Mouse (Mus musculus): ENCODE measurements at regions not wholly inside any gene's neighbourhood (a gene's known extent, or its start where the extent isn't known, plus 50 kb on each side); places are given as distances from the start of the nearest gene placed in this dataset.

DNA sequence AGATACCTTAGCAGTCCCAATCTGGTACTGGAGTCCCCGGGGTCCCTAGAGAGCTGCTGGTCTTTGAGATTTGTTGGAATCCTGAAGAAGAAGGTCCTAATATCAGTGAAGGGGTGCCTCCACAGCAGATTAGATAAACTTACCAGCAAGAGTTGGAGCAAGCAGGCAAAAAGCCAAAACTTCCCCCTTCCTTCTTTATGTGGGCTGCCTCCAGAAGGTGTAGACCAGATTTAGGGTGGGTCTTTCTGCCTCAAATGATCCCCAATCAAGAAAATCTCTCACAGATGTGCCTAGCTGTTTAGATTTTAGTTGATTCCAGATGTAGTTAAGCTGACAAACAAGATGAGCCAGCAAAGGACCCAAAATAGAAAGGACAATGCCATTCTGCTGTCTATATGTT is 90.1 kb upstream of the Hs6st1 start:
- no peak for ATAC-seq

DNA sequence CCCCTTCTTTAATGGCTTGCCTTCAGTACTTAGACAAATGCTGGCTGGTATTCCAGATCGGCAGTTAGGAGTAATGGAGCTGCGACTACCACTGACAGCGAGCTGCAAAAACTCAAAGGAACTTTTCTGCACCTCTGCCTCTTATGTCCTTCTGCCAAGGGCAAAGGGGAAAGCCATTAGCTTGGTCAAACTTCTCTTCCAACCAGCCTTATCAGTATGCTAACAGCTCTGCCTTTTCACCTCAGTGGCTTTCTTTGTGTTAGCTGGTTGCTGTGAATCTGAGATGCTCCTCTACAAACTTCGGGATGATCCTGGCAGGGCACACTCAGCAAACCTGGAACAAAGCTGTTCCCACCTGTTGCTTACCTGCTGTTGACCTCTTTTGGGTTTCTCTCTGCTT is 89.4 kb upstream of the Hs6st1 start:
- no peak for ATAC-seq

DNA sequence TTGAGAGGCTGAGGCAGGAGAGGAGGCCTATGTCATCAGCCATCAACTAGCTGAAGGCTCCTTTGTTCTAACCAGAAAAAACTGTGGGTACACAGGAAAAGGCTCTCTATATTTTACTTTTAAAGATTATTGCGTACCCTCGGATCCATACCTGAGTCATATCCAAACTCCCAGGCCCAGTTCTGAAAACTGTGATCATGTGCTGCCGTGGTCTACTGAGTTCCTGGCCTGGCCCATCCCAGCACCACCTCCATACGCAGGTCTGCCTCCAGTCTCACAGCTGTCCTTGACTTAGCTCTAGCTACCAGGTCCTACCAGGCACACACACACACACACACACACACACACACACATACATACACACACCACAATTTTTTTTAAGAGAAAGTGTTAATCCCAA is 87.0 kb upstream of the Hs6st1 start:
- ATAC-seq, result no peak

DNA sequence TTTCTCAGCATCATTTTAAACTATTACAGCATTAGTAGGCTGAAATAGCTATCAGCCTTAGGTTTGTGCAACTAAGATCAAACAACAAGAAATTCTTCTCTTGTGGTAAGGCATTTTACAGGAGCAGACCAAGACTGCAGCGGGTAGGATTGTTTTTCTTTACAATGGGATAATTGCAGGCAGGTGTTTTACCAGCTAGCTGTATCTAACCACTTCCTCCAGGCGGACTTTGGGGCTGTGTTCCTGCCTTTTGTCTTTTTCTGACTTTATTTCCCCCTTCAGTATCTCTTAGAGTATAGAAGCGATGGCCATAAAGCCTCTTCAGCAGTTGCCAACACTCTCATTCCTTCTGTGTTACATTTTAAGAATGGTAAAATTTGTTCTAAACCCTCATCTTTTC is 84.8 kb upstream of the Hs6st1 start:
- no peak for ATAC-seq

DNA sequence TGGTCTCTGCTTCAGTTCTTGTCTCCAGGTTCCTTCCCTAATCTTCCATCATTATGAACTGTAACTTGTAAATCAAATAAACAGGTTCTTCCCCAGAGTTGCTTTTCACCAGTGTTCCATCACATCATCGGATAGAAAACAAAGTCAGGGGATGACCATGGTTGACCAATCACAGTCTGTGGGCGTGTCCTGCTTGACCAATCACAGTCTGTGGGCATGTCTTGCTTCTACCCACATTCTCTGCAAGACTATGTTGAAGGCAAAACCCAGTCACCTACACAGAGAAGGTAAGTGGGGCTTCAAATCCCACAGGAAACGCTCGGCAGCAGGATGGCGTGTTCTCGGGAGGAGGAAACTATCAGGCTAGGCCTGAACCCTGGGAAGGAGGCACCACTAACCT is 82.9 kb upstream of the Hs6st1 start:
- ATAC-seq, result no peak

DNA sequence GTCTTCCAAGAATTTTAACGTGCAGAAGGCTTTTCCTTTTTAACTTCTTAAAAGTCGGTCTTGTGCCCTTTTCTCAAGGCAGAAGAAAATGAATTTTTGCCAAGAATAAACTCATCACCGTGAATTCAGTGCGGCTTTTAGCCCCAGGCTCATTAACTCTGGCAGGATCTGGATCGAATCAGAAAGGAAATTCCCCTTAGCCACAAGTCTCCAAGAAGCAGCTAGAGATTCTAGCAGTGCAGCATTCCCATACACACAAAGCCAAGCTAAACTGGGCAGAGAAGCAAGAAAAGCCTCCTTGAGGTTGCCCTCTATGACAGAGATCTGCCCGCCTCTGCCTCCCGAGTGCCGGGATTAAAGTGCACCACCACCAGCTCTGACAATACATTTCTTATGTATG is 81.5 kb upstream of the Hs6st1 start:
- no peak for ATAC-seq

DNA sequence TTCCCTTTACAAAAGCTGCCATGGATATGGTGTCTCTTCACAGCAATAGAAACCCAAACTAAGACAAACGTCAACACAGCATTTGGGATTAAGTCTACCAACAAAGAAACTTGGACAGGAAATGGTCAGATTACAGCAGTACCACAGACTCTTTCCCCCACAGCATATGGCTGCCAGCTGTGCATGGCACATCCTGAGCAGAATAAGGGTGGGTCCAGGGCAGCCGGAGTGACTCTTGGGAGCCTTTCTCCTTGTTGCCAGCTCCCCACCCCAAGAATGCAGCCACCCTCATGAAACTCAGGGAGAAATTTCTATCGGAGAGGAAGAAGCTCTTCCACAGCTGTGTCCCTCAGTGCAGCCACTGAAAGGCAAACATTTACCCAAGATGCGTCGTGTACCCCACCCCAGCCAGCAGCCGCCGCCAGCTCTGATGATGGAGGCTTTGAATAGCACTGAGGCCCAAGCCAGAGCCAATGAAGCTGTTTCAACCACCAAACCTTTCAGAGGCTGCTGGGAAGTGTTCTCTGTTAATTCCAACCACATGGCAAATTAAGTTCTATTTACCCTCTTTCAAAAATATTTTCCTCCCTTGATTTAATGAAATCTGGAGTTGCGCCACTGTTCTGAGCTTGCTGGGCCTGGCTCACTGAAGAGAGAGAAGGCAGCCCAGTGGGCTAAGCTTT is 75.8 kb upstream of the Hs6st1 start:
- ATAC-seq, result no peak

DNA sequence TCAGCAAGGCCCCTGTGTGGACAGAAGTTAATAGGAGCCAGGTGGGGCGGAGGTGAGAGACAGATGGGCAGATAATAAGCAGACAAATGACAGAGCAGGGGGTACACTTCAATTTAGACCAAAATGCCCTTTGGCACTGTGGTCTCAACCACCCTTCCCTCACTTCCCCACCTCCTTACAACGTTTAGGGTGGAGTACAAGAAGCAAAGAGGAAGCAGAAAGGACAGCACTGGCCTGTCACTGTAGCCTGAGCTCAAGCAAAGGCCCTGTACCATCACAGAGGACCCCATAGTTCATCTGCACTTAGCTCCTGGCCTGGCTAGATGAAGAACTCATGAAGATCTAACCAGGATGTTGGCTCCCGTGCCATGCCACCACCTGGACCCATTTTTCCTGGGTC is 75.3 kb upstream of the Hs6st1 start:
- ATAC-seq, result no peak

DNA sequence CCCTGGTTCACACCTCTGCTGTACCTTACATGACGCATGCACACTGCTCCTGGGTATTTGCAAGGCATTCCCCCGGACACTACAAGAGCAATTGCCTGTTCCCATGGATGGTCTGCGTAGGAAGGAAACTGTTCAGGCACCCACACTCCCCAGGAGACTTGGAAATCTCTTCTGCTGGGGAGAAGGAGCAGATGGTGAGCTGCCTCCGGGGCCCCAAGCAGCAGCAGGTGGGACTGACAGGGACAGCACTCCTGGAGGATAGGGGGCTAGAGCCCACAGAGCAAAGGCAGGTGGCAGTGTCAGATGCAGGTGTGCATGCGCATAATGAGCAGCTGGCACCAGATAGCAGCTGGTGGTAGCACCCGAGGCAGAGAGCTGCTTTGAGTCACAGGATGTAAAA is 72.5 kb upstream of the Hs6st1 start:
- no peak for ATAC-seq

DNA sequence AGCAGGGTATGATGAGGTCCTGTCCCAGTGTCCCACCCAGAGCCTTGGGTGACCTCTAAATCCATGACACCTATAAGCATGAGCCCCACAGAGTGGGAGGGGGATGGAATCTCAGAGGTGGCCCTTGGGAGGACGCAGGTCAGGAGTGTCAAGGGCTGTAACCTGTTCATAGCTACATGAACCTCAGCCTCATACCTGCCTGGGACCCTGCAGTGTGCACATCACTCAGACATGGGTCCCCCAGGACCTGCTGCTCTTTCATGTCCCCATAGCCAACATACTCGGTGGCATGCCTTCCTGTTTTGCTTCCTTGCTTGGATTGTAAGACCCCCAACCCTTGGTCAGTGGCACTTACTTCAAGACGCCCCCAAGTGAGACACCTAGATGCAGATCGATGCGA is 66.9 kb upstream of the Hs6st1 start:
- ATAC-seq, result no peak

DNA sequence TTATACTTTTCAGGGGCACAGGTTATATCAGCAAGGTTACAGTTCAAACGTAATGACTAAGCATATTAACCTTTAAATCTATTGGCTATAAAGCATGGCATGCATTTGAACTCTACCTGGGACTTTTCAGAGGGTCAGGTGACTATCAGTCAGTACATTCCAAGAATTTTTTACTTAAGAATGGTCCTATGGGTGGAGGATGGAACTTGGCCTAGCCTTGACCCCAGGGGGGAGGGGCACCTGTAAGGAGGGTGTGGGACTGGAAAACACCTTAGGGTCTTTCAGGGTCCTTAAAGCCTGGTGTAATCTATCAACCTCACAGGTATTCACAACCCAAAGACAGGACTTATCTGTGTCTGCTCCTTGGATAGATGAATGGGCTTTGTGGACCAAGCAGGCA is 66.4 kb upstream of the Hs6st1 start:
- no peak for ATAC-seq

DNA sequence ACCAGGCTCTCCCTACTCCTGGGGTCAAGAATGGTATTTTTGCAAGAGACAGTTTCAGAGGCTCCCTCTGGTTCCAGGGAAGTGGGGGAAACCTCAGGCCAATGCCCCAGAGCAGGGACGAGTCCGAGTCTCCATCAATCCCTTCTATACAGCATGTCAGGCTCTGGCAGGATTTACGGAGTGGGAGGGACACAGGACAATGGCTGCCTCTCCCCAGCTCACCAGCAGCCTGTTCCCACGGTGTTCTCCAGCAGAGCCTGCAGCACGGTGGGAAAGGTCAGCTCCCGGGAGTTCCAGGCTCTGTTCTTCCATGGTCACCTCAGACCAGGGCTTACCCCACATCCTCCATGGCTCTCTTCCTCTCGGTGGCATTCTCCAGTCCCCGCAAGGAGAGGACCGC is 64.6 kb upstream of the Hs6st1 start:
- ATAC-seq, result no peak

DNA sequence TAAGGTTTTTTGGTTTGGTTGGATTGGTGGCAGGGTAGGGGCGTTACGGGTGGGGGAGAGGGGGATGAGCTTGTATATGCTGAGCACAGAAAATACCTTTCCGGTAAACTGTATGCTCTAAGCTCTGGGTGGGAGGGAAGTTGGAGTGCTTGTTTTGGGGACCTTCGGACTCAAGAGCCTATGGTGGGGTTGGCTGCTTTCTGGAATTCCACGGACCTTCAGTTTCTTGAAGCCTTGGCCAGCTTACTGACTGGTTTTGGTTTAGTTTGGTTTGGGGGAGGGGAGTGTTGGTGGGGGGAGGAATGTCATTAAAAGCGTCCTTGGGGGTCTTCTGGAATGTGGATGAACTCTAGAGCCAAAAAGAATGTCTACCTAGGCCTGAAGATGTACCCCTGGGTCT is 59.6 kb upstream of the Hs6st1 start:
- ATAC-seq, result no peak

DNA sequence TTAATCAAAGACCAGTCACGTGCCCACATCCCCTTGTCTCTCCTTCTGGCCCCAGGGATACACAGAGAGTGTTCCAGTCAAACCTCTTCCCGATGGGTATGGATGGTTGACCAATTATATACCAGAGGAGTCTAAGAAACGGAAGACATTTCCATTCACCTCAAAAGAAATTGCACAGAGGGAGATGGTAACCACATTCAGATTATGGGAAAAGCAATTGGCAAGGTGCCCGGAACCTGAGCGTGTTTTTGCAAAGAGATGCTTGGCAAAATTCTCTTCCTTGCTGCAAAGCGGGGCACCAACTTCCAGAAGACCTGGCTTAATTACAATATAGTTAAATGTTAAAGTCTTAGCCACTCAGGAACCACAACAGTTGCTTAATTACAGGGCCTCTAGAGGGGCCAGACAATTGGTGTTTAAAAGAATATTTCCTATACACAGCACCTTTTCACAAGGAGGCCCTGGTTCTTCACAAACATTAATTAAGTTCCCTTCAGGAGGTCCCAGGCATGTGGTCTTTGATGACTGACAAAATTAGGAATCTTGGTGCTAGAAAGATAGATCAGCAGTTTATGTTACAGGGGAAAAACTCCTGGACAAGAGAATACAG is 59.1 kb upstream of the Hs6st1 start:
- no peak for ATAC-seq

DNA sequence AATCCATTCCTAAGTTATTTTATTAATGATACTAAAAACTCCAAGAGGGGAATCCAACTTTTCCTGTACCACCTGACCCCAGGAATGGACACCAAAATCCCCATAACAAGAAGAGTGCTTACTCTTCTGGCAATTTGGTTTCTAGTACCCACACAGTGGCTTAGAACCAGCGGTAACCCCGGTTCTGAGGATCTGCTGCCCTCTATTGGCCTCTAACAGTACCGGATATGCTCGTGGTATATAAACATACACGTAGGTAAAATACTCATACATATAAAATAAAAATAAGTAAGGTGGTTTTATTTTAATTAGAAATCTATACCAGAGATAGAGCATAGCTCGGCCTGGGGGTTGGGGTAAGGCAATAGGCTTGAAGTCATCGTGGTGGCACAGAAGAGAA is 58.0 kb upstream of the Hs6st1 start:
- ATAC-seq, result no peak

DNA sequence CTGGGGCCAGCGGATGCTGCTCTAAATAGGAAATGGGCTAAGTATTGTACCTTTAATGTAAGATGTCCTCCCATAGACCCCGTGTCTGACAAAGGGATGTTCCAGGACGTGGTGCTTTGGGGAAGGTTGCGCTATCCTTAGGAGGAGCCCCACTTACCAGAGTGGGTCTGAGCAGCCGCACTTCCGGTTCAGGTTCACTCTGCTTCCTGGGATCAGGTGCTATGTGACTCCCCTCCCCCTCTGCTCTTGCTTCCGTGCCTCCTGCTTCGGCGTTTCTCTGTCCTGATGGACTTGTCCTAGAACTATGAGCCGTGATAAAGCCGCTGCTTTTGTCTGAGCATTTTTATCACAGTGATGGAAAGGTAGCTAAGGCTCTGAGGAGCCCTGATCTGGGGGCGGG is 57.4 kb upstream of the Hs6st1 start:
- ATAC-seq, result no peak

DNA sequence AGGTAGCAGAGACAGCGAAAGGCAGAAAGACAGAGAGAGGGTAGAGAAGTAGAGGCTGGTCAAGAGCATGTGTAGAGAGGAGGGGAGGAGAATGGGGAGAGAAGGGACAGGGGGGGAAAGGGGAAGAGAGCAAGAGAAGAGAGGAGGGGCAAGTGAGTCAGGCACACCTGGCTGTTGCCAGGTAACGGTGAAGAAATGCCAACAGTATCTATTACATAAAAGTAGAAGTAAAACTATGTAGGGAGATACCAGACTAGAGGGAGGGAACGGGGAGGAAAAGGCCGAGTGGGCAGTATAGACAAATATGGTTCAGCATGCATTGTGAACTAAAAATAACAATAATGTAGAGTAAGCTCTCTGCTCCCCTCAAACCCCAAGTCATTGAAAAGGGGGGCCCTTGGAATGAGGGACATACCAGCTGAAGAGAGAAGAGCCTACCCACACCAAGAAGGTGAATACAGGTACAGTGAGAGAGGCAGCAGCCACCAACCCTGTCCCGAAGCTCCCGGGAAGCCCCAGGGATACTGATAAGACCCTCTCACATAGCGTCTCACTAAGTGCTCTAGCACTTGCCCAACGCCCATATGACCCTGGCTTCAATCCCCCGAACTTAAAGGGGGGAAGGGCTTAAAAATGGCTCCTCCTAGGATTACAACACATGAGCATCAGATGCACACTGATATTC is 56.0 kb upstream of the Hs6st1 start:
- no peak for ATAC-seq

DNA sequence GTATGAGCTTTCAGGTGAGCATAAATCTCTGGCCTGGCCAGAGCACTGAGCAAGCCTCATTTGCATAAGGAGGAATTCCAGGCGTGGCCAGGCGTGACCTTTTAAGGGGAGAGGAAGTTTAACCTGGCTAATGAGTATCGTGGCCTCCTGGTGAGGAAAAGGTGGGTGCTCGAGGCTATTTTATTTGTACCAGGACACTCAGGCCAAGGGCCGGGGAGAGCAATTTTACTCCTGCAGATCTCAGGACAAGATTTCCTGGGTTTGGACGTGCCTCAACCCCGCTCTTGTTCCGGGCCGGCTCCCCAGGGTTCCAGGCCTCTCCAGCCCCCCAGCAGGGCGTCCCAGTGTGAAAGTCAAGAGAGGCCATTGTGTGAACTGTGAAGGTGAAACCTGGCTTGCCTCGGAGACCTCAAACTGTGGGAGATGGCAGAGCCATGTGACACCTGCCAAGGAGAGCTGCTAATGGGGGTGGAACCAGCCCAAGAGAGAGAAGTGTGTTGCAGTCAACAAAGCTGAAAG is 54.3 kb upstream of the Hs6st1 start:
- ATAC-seq, result no peak

DNA sequence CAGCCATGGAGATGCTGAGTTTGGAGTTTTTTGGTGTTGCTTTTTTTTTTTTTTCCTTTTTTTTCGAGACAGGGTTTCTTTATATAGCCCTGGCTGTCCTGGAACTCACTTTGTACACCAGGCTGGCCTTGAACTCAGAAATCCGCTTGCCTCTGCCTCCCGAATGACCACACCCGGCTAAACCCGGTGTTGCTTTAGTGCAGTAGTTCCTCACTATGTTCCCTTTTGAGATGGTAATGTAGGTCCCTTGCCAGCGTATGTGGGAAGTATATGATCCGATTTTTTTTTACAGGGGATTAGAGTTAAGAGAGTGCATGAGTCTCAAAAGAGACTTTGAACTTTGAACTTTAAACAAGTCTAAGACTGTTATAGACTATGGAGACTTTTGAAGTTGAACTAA is 53.8 kb upstream of the Hs6st1 start:
- no peak for ATAC-seq

DNA sequence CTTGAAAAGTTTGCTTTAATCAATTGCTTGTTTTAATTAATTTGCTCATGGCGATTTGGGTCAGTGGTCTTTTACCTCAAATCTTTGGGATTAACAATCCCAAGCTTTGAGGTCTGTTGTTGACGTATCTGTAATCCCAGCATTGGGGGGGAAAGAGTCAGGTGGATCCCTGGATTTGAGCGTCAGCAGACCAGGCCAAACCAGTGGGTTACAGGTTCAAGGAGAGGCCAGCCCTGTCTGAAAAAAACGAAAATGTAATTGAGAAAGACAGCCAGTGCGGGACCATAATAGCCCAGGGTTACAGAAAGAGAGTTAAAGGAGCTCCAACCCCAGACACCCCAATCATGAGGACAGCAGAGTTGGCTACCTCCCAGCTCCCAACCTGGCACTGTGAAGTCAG is 53.0 kb upstream of the Hs6st1 start:
- ATAC-seq, result no peak

DNA sequence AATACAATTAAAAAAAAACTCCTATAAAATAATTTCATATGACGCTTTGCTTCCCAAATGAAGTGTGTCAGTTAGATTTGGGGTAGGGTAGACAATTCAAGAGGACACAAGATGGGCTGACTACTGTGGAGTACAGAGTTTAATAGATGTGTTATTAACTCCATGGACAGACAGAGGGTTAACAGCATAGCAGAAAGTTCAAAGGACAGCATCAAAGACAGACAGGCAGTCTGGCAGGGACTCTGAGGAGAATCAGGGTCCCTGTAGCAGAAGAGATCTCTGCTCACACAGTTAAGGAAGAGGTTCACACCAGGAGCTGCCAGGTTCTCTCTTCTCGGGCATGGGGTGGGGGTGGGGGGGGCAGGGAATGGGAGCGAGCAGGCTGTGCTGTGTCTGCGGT is 51.6 kb upstream of the Hs6st1 start:
- ATAC-seq, result no peak

DNA sequence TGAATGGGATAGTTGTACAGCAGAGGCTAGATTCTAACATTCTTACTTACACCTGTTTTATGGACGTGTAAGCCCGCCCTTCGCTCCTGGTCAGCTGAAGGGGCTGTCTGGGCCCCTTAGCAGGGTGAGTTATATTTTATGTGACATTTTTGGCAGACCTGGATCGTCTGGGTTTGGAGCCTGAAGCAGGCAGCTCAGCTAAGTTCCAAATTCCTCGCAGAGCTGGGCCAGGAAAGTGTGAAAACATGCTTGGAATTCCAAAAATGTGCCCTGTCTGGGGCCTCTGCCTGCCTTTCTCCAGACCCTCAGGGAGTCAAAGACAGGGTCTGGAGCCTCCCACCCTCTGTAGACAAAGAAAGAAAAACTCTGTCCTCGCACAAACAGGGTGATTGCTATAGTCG is 51.1 kb upstream of the Hs6st1 start:
- ATAC-seq, result no peak

DNA sequence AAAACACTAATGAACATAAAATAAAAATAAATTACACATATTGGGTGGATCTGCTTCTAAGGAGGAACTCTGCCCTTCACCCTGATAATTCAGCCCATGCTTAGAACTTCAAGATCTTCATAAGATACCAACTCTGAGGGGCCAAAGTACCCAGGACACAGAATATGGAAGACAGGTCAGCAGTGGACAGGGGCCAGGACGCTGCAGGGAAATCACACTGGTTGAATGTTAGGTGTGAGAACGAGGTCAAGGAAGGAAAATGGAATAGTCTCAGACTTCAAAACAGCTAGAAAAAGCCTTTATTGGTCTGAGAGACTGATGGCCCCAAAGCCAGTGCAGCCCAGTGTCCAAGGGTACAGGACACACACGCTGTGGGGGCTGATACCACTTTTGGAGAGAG is 50.5 kb upstream of the Hs6st1 start:
- no peak for ATAC-seq
